In genomic region chr15:103239130-103239684, GRCm38 (mm10) we compare ENCODE assay signal across 8 mouse cellular contexts. TPM values are rescaled to one million over a fixed set of nuclear protein-coding genes. Genes with fewer than 3 reads are reported as not detected.
DNase-seq lines count a peak whose midpoint lies in the region; ATAC-seq and TF ChIP-seq lines count a peak whose summit lies in the region.

No protein-coding gene starts in this region.

- peaks cover 87% of the 10 kb centered on the region for H3K79me2 ChIP-seq in myocyte (ENCODE audit: control insufficient read depth, insufficient read depth)

- H3K9ac ChIP-seq in heart, embryonic 13.5 days, result peak overlapping the region; percentile 94
- H3K9ac ChIP-seq in liver, embryonic 11.5 days (ENCODE audit: low read depth, low read length), result peak overlapping the region; percentile 99

- peak overlapping the region; percentile 89 for H3K4me2 ChIP-seq in heart, embryonic 13.5 days
- H3K4me2 ChIP-seq in liver, embryonic 11.5 days, result peak overlapping the region; percentile 74
- peak overlapping the region; percentile 70 for H3K4me2 ChIP-seq in myocyte (ENCODE audit: low read depth)

- TF ChIP-seq POLR2A in myocyte (IDR thresholded peaks at IDR 0.05; ENCODE audit: insufficient read length, low read depth), result no peak

- H3K4me3 ChIP-seq in heart, embryonic 13.5 days, result peak overlapping the region; percentile 80
- H3K4me3 ChIP-seq in liver, embryonic 11.5 days (ENCODE audit: low read depth, low read length), result peak overlapping the region; percentile 88
- H3K4me3 ChIP-seq in myocyte, result peak overlapping the region; percentile 95

- H3K36me3 ChIP-seq in heart, embryonic 13.5 days, result peaks cover 52% of the 10 kb centered on the region
- peaks cover 33% of the 10 kb centered on the region for H3K36me3 ChIP-seq in liver, embryonic 11.5 days (ENCODE audit: control insufficient read depth, insufficient read depth, low read length)
- peaks cover 49% of the 10 kb centered on the region for H3K36me3 ChIP-seq in myocyte (ENCODE audit: control insufficient read depth, insufficient read depth)
- H3K36me3 ChIP-seq in splenic B cell, adult 2 months (ENCODE audit: control insufficient read depth, insufficient read depth, low read length, poor library complexity, severe bottlenecking), result peaks cover 12% of the 10 kb centered on the region

- peak; percentile 77 for ATAC-seq in heart, embryonic 13.5 days (ENCODE audit: extremely low read depth, insufficient number of reproducible peaks, low FRiP score, low TSS enrichment)
- peak; percentile 89 for ATAC-seq in liver, embryonic 11.5 days (replicated peaks; ENCODE audit: low FRiP score)

- WGBS in heart, embryonic 13.5 days, result under 1% methylated on average over 26 of the region's 26 CpGs
- under 1% methylated on average over 26 of the region's 26 CpGs for WGBS in liver, embryonic 11.5 days

- peaks cover 45% of the 10 kb centered on the region for H3K4me1 ChIP-seq in heart, embryonic 13.5 days
- peaks cover 22% of the 10 kb centered on the region for H3K4me1 ChIP-seq in liver, embryonic 11.5 days (replicated peaks; ENCODE audit: control insufficient read depth, insufficient read depth, low read length)

- peak overlapping the region; percentile 30 for H3ac ChIP-seq in myocyte (ENCODE audit: control insufficient read depth, insufficient read length)

- no peaks in the 10 kb centered on the region for H3K9me3 ChIP-seq in heart, embryonic 13.5 days
- H3K9me3 ChIP-seq in liver, embryonic 11.5 days (ENCODE audit: control insufficient read depth, low read length), result no peaks in the 10 kb centered on the region

- peak; percentile 82 to 84 for DNase-seq in CD8-positive naive resting alpha-beta T cell, adult 2 months (ENCODE audit: low read depth in 2 of 2, low spot score in 2 of 2)
- DNase-seq in c-Kit-negative CD71-positive TER-119-positive erythroid progenitor cells, embryonic 14.5 days (ENCODE audit: low read depth, low spot score), result peak; percentile 95
- peak; percentile 78 for DNase-seq in fat pad, adult 2 months (ENCODE audit: extremely low read depth, low read depth, low spot score)
- peak; percentile 97 for DNase-seq in kidney, postnatal 10 days
- peak; percentile 94 for DNase-seq in liver, embryonic 11.5 days (ENCODE audit: low spot score)
- peak; percentile 94 for DNase-seq in splenic B cell, adult 2 months (ENCODE audit: low read depth, low spot score)

- no peaks in the 10 kb centered on the region for H3K27me3 ChIP-seq in heart, embryonic 13.5 days (replicated peaks)
- H3K27me3 ChIP-seq in liver, embryonic 11.5 days (replicated peaks; ENCODE audit: control insufficient read depth, insufficient read depth, low read length), result no peaks in the 10 kb centered on the region
- H3K27me3 ChIP-seq in myocyte (ENCODE audit: control insufficient read depth, insufficient read depth, insufficient read length), result no peaks in the 10 kb centered on the region
- H3K27me3 ChIP-seq in splenic B cell, adult 2 months (ENCODE audit: control insufficient read depth, insufficient read depth, low read length, poor library complexity, severe bottlenecking), result no peaks in the 10 kb centered on the region

- H3K27ac ChIP-seq in heart, embryonic 13.5 days (replicated peaks), result peak overlapping the region; percentile 96
- H3K27ac ChIP-seq in liver, embryonic 11.5 days (ENCODE audit: low read depth, low read length), result peak overlapping the region; percentile 95

TF ChIP-seq in myocyte, 11 proteins besides CTCF, POLR2A, EP300 and RAD21:
- TF ChIP-seq SRF (IDR thresholded peaks at IDR 0.05; ENCODE audit: control insufficient read depth, insufficient read length, low read depth) (no peak), E2F4 (IDR thresholded peaks at IDR 0.05; ENCODE audit: insufficient read depth) (peak; percentile 89)

RNA-seq across cellular contexts. Expression of gene Cbx5, which starts 0.4 kb away (rescaled TPM):
- 91.9 and 97.2 TPM in 2 replicates for polyA plus RNA-seq in heart, embryonic 13.5 days (2015; fragmentation: Nextera tagmentation; extraction: Ambion mirVana)
- 116 and 126 TPM in 2 replicates for polyA plus RNA-seq in liver, embryonic 11.5 days (2014; fragmentation: Nextera tagmentation; extraction: Ambion mirVana)
- polyA plus RNA-seq in myocyte (2012; fragmentation: generic; extraction: Trizol), result 54.8 TPM

RNA-seq across cellular contexts. Expression of gene Hnrnpa1, which starts 1.0 kb away (rescaled TPM):
- polyA plus RNA-seq in heart, embryonic 13.5 days (2015; fragmentation: Nextera tagmentation; extraction: Ambion mirVana), result 500 and 519 TPM in 2 replicates
- polyA plus RNA-seq in liver, embryonic 11.5 days (2014; fragmentation: Nextera tagmentation; extraction: Ambion mirVana), result 917 and 938 TPM in 2 replicates
- polyA plus RNA-seq in myocyte (2012; fragmentation: generic; extraction: Trizol), result 285 TPM

RNA-seq across cellular contexts. Expression of gene Nfe2, which starts 19.0 kb away (rescaled TPM):
- 7.2 and 8.2 TPM in 2 replicates for polyA plus RNA-seq in heart, embryonic 13.5 days (2015; fragmentation: Nextera tagmentation; extraction: Ambion mirVana)
- polyA plus RNA-seq in liver, embryonic 11.5 days (2014; fragmentation: Nextera tagmentation; extraction: Ambion mirVana), result 94.1 and 108 TPM in 2 replicates
- polyA plus RNA-seq in myocyte (2012; fragmentation: generic; extraction: Trizol), result 0.42 TPM

RNA-seq across cellular contexts. Expression of gene Copz1, which starts 33.3 kb away (rescaled TPM):
- 163 and 178 TPM in 2 replicates for polyA plus RNA-seq in heart, embryonic 13.5 days (2015; fragmentation: Nextera tagmentation; extraction: Ambion mirVana)
- polyA plus RNA-seq in liver, embryonic 11.5 days (2014; fragmentation: Nextera tagmentation; extraction: Ambion mirVana), result 298 and 328 TPM in 2 replicates
- polyA plus RNA-seq in myocyte (2012; fragmentation: generic; extraction: Trizol), result 172 TPM

Comparison
In these comparisons a context has a peak if more than half of its experiments do, and no peak if none do; other contexts are left out.
1. Peak in every context shown above with its lines: DNase-seq, ATAC-seq, H3K4me3 ChIP-seq and H3K27ac ChIP-seq.
2. RNA of gene Nfe2, which starts 19.0 kb away (polyA plus RNA-seq): 94.1 to 108 TPM in liver, embryonic 11.5 days; 7.2 to 8.2 TPM in heart, embryonic 13.5 days and 0.42 TPM in myocyte (single experiment); every median in the first group is over 10 times any median in the second.